ENCODE assay signal across 8 mouse cellular contexts in the genomic region with DNA sequence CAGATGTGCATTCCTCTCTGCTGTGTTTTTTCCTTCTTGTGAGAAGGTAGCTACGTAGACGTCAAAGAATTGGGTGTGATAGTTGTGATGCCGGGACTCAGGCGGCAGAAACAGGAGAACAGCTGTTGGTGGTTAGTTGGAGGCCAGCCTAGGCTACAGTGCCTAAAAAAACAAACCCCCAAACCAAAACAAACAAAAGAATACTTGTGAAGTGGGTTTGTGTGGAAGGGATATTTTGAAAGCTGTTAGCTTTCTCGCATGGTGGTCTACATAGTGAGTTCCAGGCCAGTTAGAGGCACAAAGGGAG. TPM values are rescaled to one million over a fixed set of nuclear protein-coding genes. Genes with fewer than 3 reads are reported as not detected.
DNase-seq lines count a peak whose midpoint lies in the region; ATAC-seq and TF ChIP-seq lines count a peak whose summit lies in the region.

No protein-coding gene starts in this region.

- peaks cover 12% of the 10 kb centered on the region for H3K4me1 ChIP-seq in kidney, postnatal 0 days (replicated peaks; ENCODE audit: insufficient read depth, low read length)
- peaks cover 4% of the 10 kb centered on the region; the same call in 1 of the 2 replicates for H3K4me1 ChIP-seq in forebrain, embryonic 11.5 days (replicated peaks; ENCODE audit: control insufficient read depth, insufficient read depth, low read length)
- peaks cover 5% of the 10 kb centered on the region; the same call in 1 of the 2 replicates for H3K4me1 ChIP-seq in intestine, postnatal 0 days (replicated peaks; ENCODE audit: control insufficient read depth, insufficient read depth, low read length)

- H3K9me3 ChIP-seq in kidney, postnatal 0 days (replicated peaks; ENCODE audit: low read length), result peaks cover under 1% of the 10 kb centered on the region; the same call in 1 of the 2 replicates
- H3K9me3 ChIP-seq in forebrain, embryonic 11.5 days (ENCODE audit: control insufficient read depth, low read length), result peaks cover 5% of the 10 kb centered on the region; the same call in 1 of the 2 replicates
- no peaks in the 10 kb centered on the region for H3K9me3 ChIP-seq in intestine, postnatal 0 days (ENCODE audit: control insufficient read depth)

- H3K27ac ChIP-seq in kidney, postnatal 0 days, result no peak overlapping the region
- no peak overlapping the region for H3K27ac ChIP-seq in forebrain, embryonic 11.5 days (ENCODE audit: low read depth, low read length)
- H3K27ac ChIP-seq in intestine, postnatal 0 days (ENCODE audit: low read depth, low read length), result no peak overlapping the region

- no peak for TF ChIP-seq CTCF in kidney, postnatal 0 days (IDR thresholded peaks at IDR 0.05; ENCODE audit: low read depth)
- no peak for TF ChIP-seq CTCF in intestine, postnatal 0 days (IDR thresholded peaks at IDR 0.05; ENCODE audit: low read depth)

- no peaks in the 10 kb centered on the region for H3K27me3 ChIP-seq in kidney, postnatal 0 days (ENCODE audit: insufficient read depth, low read length)
- peaks cover 7% of the 10 kb centered on the region for H3K27me3 ChIP-seq in forebrain, embryonic 11.5 days (ENCODE audit: control insufficient read depth, insufficient read depth, low read length)
- no peaks in the 10 kb centered on the region for H3K27me3 ChIP-seq in intestine, postnatal 0 days (replicated peaks; ENCODE audit: control insufficient read depth, insufficient read depth, low read length)
- H3K27me3 ChIP-seq in myocyte (ENCODE audit: control insufficient read depth, insufficient read depth, insufficient read length), result no peaks in the 10 kb centered on the region

- H3K79me2 ChIP-seq in myocyte (ENCODE audit: control insufficient read depth, insufficient read depth), result no peaks in the 10 kb centered on the region

- no peak overlapping the region for H3K9ac ChIP-seq in kidney, postnatal 0 days (ENCODE audit: low read depth, low read length)
- H3K9ac ChIP-seq in forebrain, embryonic 11.5 days (ENCODE audit: low read length), result no peak overlapping the region
- H3K9ac ChIP-seq in intestine, postnatal 0 days (ENCODE audit: low read depth, low read length), result no peak overlapping the region

- H3ac ChIP-seq in myocyte (ENCODE audit: control insufficient read depth, insufficient read length), result no peak overlapping the region

- intact Hi-C loops in left cerebral cortex, postnatal 14 days (cut with DNase I), result loop anchor here (2.0 to 5.0 kb wide), 2 partner anchors 86 to 288 kb away; a partner anchor contains a TSS

- no peak for TF ChIP-seq POLR2A in myocyte (IDR thresholded peaks at IDR 0.05; ENCODE audit: insufficient read length, low read depth)

- no peaks in the 10 kb centered on the region for H3K36me3 ChIP-seq in kidney, postnatal 0 days (ENCODE audit: insufficient read depth, low read length)
- H3K36me3 ChIP-seq in forebrain, embryonic 11.5 days (ENCODE audit: control insufficient read depth, insufficient read depth, low read length), result no peaks in the 10 kb centered on the region
- H3K36me3 ChIP-seq in intestine, postnatal 0 days (ENCODE audit: control insufficient read depth, insufficient read depth), result no peaks in the 10 kb centered on the region
- no peaks in the 10 kb centered on the region for H3K36me3 ChIP-seq in myocyte (ENCODE audit: control insufficient read depth, insufficient read depth)

- H3K4me2 ChIP-seq in kidney, postnatal 0 days (ENCODE audit: low read length), result peak overlapping the region; percentile 93
- peak overlapping the region; percentile 89 for H3K4me2 ChIP-seq in forebrain, embryonic 11.5 days (ENCODE audit: low read depth, low read length, severe bottlenecking)
- peak overlapping the region; percentile 92 for H3K4me2 ChIP-seq in intestine, postnatal 0 days (replicated peaks; ENCODE audit: low read depth)
- peak overlapping the region; percentile 49 for H3K4me2 ChIP-seq in myocyte (ENCODE audit: low read depth)

- 54% methylated on average over 5 of the region's 5 CpGs for WGBS in kidney, postnatal 0 days
- 73% methylated on average over 5 of the region's 5 CpGs for WGBS in forebrain, embryonic 11.5 days
- 75% methylated on average over 5 of the region's 5 CpGs for WGBS in intestine, postnatal 0 days

- DNase-seq in kidney, postnatal 0 days (ENCODE audit: low spot score), result no peak
- DNase-seq in kidney, postnatal 10 days, result no peak
- no peak for DNase-seq in forebrain, embryonic 11.5 days (ENCODE audit: low spot score)
- DNase-seq in left cerebral cortex, postnatal 14 days (ENCODE audit: low spot score in 2 of 2), result no peak
- no peak for DNase-seq in layer of hippocampus, postnatal 25 days (ENCODE audit: extremely low spot score in 1 of 2, low spot score in 1 of 2)
- no peak for DNase-seq in adrenal gland, adult 2 months

- ATAC-seq in kidney, postnatal 0 days (replicated peaks; ENCODE audit: low FRiP score, low read depth), result no peak
- ATAC-seq in forebrain, embryonic 11.5 days (replicated peaks; ENCODE audit: low FRiP score), result no peak
- ATAC-seq in intestine, postnatal 0 days, result no peak

- no peak overlapping the region for H3K4me3 ChIP-seq in kidney, postnatal 0 days (replicated peaks; ENCODE audit: low read depth, low read length)
- no peak overlapping the region; the same call in 1 of the 2 replicates for H3K4me3 ChIP-seq in forebrain, embryonic 11.5 days (ENCODE audit: low read depth, low read length)
- peak overlapping the region; percentile 52 for H3K4me3 ChIP-seq in intestine, postnatal 0 days (ENCODE audit: low read depth, low read length)
- H3K4me3 ChIP-seq in myocyte, result no peak overlapping the region

TF ChIP-seq in myocyte, 11 proteins besides CTCF, POLR2A, EP300 and RAD21:
- TF ChIP-seq MYOD1 (IDR thresholded peaks at IDR 0.05; ENCODE audit: control insufficient read depth in 1 of 3, insufficient read length in 2 of 3, low read depth in 2 of 3) (peak in 2 of 3 experiments; percentile 12 to 52), SRF (IDR thresholded peaks at IDR 0.05; ENCODE audit: control insufficient read depth, insufficient read length, low read depth) (no peak), MAX (IDR thresholded peaks at IDR 0.05; ENCODE audit: low read depth) (no peak), MYOG (IDR thresholded peaks at IDR 0.05; ENCODE audit: control insufficient read depth in 1 of 3, insufficient read depth in 1 of 3, insufficient read length in 2 of 3, low read depth in 2 of 3) (peak in 2 of 3 experiments; percentile 10 to 15), E2F4 (IDR thresholded peaks at IDR 0.05; ENCODE audit: insufficient read depth) (no peak)
TF ChIP-seq in myocyte: peak in this region for 2.

RNA-seq across cellular contexts. Expression of a gene that starts 0.5 kb away (rescaled TPM):
- 2.3 and 2.7 TPM in 2 replicates for polyA plus RNA-seq in kidney, postnatal 0 days (2015; fragmentation: Nextera tagmentation; extraction: Ambion mirVana)
- polyA plus RNA-seq in forebrain, embryonic 11.5 days (2014; fragmentation: Nextera tagmentation; extraction: Ambion mirVana), result 5.3 and 6.9 TPM in 2 replicates
- 2.1 and 2.4 TPM in 2 replicates for polyA plus RNA-seq in intestine, postnatal 0 days (2015; fragmentation: Nextera tagmentation; extraction: Ambion mirVana)
- 0.14 TPM for polyA plus RNA-seq in myocyte (2012; fragmentation: generic; extraction: Trizol)
- total RNA-seq in left cerebral cortex, postnatal 14 days (2021), result 10 to 100 TPM; 13.9 to 15.7 TPM
- 10 to 100 TPM; 17.4 to 20.6 TPM for total RNA-seq in layer of hippocampus, postnatal 25 days (2021)
- total RNA-seq in adrenal gland, adult 2 months (2021), result 1 to 10 TPM; 3.1 to 7.5 TPM
- polyA plus RNA-seq in adrenal gland, adult 2 months (2012; rRNA removed), result 10.5 and 13.3 TPM in 2 replicates

RNA-seq across cellular contexts. Expression of a gene that starts 28.2 kb away (rescaled TPM):
- 11.6 and 12.9 TPM in 2 replicates for polyA plus RNA-seq in kidney, postnatal 0 days (2015; fragmentation: Nextera tagmentation; extraction: Ambion mirVana)
- polyA plus RNA-seq in forebrain, embryonic 11.5 days (2014; fragmentation: Nextera tagmentation; extraction: Ambion mirVana), result 20.4 and 21.1 TPM in 2 replicates
- polyA plus RNA-seq in intestine, postnatal 0 days (2015; fragmentation: Nextera tagmentation; extraction: Ambion mirVana), result 6.7 and 7.2 TPM in 2 replicates
- 5.0 TPM for polyA plus RNA-seq in myocyte (2012; fragmentation: generic; extraction: Trizol)
- 10 to 100 TPM; 10.4 to 12.3 TPM for total RNA-seq in left cerebral cortex, postnatal 14 days (2021)
- total RNA-seq in layer of hippocampus, postnatal 25 days (2021), result 1 to 10 TPM; 7.8 to 8.2 TPM
- 10 to 100 TPM in 1 of 2 experiments, 1 to 10 TPM in 1; 9.0 to 12.0 TPM for total RNA-seq in adrenal gland, adult 2 months (2021)
- 4.8 and 5.0 TPM in 2 replicates for polyA plus RNA-seq in adrenal gland, adult 2 months (2012; rRNA removed)

RNA-seq across cellular contexts. Expression of a gene that starts 29.4 kb away (rescaled TPM):
- polyA plus RNA-seq in kidney, postnatal 0 days (2015; fragmentation: Nextera tagmentation; extraction: Ambion mirVana), result 55.3 and 55.8 TPM in 2 replicates
- 31.7 and 34.2 TPM in 2 replicates for polyA plus RNA-seq in forebrain, embryonic 11.5 days (2014; fragmentation: Nextera tagmentation; extraction: Ambion mirVana)
- polyA plus RNA-seq in intestine, postnatal 0 days (2015; fragmentation: Nextera tagmentation; extraction: Ambion mirVana), result 21.6 and 21.9 TPM in 2 replicates
- polyA plus RNA-seq in myocyte (2012; fragmentation: generic; extraction: Trizol), result 7.4 TPM
- total RNA-seq in left cerebral cortex, postnatal 14 days (2021), result 10 to 100 TPM in 1 of 2 experiments, 1 to 10 TPM in 1; 7.8 to 10.4 TPM
- total RNA-seq in layer of hippocampus, postnatal 25 days (2021), result 10 to 100 TPM in 1 of 2 experiments, 1 to 10 TPM in 1; 8.4 to 10.1 TPM
- 1 to 10 TPM; 5.2 to 8.6 TPM for total RNA-seq in adrenal gland, adult 2 months (2021)
- polyA plus RNA-seq in adrenal gland, adult 2 months (2012; rRNA removed), result 1.2 and 1.4 TPM in 2 replicates
